Mouse (Mus musculus): Measurements from ENCODE around the gene Tcf7. TPM values are rescaled to one million over a fixed set of nuclear protein-coding genes. Genes with fewer than 3 reads are reported as not detected.

Tcf7 gene
- polyA plus RNA-seq, 1 experiment from 2014 or later: 27.7 TPM

DNA sequence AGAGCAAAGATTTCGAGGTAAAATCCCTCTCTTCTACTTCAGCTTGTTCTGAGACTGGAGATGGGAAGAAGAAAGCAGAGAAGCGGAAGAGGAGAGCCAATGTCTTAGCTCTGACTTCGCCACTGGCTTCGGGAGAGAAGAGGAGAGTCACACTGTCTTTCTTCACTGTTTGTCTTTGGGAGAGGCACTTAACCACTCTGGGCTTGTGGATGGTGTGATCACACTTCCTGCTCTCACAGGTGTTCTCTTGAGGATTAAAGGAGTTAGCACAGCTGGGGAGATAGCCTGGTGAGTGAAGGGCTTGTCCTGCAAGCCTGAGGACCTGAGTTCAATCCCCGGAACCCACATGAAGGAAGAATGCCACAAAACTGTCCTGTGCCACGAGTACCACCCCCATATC is 10.1 kb upstream of the Tcf7 start:
- Histone ChIP-seq H3K4me2 (ENCODE audit: low read depth, low read length) (no peak overlapping the region), H3K9me3 (ENCODE audit: control insufficient read depth, low read length) (no peaks in the 10 kb centered on the region), H3K27me3 (replicated peaks; ENCODE audit: control insufficient read depth, insufficient read depth, low read length) (no peaks in the 10 kb centered on the region), H3K27ac (replicated peaks; ENCODE audit: low read depth, low read length) (no peak overlapping the region), H3K4me3 (ENCODE audit: low read depth, low read length) (no peak overlapping the region), H3K36me3 (ENCODE audit: control insufficient read depth, insufficient read depth, low read length) (no peaks in the 10 kb centered on the region), H3K9ac (ENCODE audit: low read depth, low read length) (no peak overlapping the region), H3K4me1 (ENCODE audit: control insufficient read depth, insufficient read depth, low read length) (no peaks in the 10 kb centered on the region)
- 80% methylated on average over 6 of the region's 6 CpGs for WGBS
- DNase-seq (ENCODE audit: low spot score) (no peak), ATAC-seq (ENCODE audit: low read depth) (no peak)

- Histone ChIP-seq H3K9me3 (ENCODE audit: control insufficient read depth, low read length) (no peaks in the 10 kb centered on the region), H3K36me3 (ENCODE audit: control insufficient read depth, insufficient read depth, low read length) (no peaks in the 10 kb centered on the region), H3K4me3 (ENCODE audit: low read depth, low read length) (no peak overlapping the region), H3K27ac (replicated peaks; ENCODE audit: low read depth, low read length) (no peak overlapping the region), H3K4me1 (ENCODE audit: control insufficient read depth, insufficient read depth, low read length) (no peaks in the 10 kb centered on the region), H3K4me2 (ENCODE audit: low read depth, low read length) (no peak overlapping the region), H3K27me3 (replicated peaks; ENCODE audit: control insufficient read depth, insufficient read depth, low read length) (no peaks in the 10 kb centered on the region), H3K9ac (ENCODE audit: low read depth, low read length) (no peak overlapping the region)
- 69% methylated on average over 7 of the region's 7 CpGs for WGBS
- no peak for DNase-seq (ENCODE audit: low spot score)
- ATAC-seq (ENCODE audit: low read depth): no peak
Measured at GRCm38 (mm10) chr11:52292346-52292745, 9.5 kb upstream of the Tcf7 start.

- Histone ChIP-seq H3K4me1 (ENCODE audit: control insufficient read depth, insufficient read depth, low read length) (peaks cover 14% of the 10 kb centered on the region), H3K9me3 (ENCODE audit: control insufficient read depth, low read length) (no peaks in the 10 kb centered on the region), H3K36me3 (ENCODE audit: control insufficient read depth, insufficient read depth, low read length) (no peaks in the 10 kb centered on the region), H3K9ac (ENCODE audit: low read depth, low read length) (no peak overlapping the region), H3K27ac (replicated peaks; ENCODE audit: low read depth, low read length) (no peak overlapping the region), H3K4me3 (ENCODE audit: low read depth, low read length) (no peak overlapping the region), H3K27me3 (replicated peaks; ENCODE audit: control insufficient read depth, insufficient read depth, low read length) (peaks cover 35% of the 10 kb centered on the region), H3K4me2 (ENCODE audit: low read depth, low read length) (no peak overlapping the region)
- 3% methylated on average over 4 of the region's 4 CpGs for WGBS
- ATAC-seq (ENCODE audit: low read depth) (no peak), DNase-seq (ENCODE audit: low spot score) (no peak)
Measured at GRCm38 (mm10) chr11:52286958-52287305, 4.1 kb upstream of the Tcf7 start.

GRCm38 (mm10) chr11:52286301-52286957 is 3.6 kb upstream of the Tcf7 start:
- WGBS: 27% methylated on average over 16 of the region's 16 CpGs
- DNase-seq (ENCODE audit: low spot score) (no peak), ATAC-seq (ENCODE audit: low read depth) (no peak)
- Histone ChIP-seq H3K9me3 (ENCODE audit: control insufficient read depth, low read length) (no peaks in the 10 kb centered on the region), H3K4me3 (ENCODE audit: low read depth, low read length) (no peak overlapping the region), H3K9ac (ENCODE audit: low read depth, low read length) (no peak overlapping the region), H3K36me3 (ENCODE audit: control insufficient read depth, insufficient read depth, low read length) (no peaks in the 10 kb centered on the region), H3K4me1 (ENCODE audit: control insufficient read depth, insufficient read depth, low read length) (peaks cover 14% of the 10 kb centered on the region), H3K27me3 (replicated peaks; ENCODE audit: control insufficient read depth, insufficient read depth, low read length) (peaks cover 40% of the 10 kb centered on the region), H3K27ac (replicated peaks; ENCODE audit: low read depth, low read length) (no peak overlapping the region), H3K4me2 (ENCODE audit: low read depth, low read length) (no peak overlapping the region)

DNA sequence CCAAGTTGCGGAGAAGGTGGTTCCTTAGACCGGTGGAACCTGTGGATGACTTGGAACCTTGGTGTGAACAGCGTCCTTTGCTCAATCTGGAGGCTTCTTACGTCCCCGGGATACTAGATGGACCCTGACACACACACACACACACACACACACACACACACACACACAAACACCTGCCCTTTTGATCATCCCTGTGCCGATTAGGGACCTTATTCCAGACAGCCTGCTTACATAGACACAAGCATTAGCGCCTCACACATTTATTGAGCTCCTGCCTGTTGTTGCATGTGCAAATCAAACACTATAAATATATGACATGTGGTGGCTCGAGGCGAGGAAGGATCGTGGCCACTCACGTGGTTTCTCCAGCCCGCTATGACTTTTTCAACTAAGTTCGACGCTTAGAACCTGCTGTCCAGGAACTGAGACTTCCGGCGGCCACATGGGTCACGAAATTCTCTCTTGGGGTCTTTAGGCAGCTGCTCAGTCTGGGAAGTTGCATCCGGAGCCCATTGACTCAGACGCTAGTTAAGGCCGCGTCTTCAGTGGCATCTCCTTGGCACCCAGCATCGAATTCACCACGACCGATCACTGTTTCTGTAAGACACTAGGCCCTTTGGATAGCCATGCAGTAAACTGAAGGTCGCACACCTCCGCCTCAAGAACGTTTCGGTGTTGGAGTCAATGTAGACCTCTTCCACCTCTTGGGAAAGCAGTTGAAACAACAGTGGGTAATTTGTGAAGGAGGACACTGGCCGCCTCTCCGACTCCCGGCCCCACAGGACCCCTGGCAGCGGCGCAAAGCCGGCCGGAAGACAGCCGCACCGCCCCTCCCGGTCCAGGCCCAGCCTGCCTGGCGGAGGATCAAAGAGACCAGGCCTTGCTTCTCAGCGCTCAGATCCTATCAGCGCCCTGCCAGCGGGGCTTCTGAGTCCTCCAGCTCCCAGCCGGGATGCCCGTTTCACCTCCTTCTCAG is 1.1 kb upstream of the Tcf7 start:
- WGBS: 9% methylated on average over 44 of the region's 44 CpGs

DNA sequence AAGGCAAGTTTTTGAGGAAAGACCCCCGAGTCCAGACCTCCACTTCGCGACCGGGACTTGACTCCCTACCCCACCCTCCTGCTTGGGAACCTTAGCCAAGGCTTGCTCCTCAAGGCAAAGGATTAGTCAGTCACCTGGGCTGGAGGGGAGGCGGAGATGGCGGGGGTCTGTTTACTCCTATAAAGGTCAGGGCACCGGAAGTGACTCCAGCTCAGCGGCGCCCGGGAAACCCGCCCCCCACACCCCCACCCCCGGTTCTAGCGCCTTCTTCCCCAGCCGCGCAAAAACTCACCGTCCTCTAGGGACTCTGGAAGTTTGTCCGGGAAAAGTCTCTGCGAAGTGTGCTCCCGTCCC is 417 bp downstream of the Tcf7 start:
- DNase-seq (ENCODE audit: low spot score): no peak
- H3K9ac ChIP-seq (ENCODE audit: low read depth, low read length): peak overlapping the region; percentile 64
- WGBS: 3% methylated on average over 13 of the region's 19 CpGs
- H3K9me3 ChIP-seq (ENCODE audit: control insufficient read depth, low read length): no peaks in the 10 kb centered on the region
- H3K4me3 ChIP-seq (ENCODE audit: low read depth, low read length): peak overlapping the region; percentile 64
- ATAC-seq (ENCODE audit: low read depth): 0 out of 2 replicates have a peak, but pooled peaks have one; percentile 1
- peaks cover 14% of the 10 kb centered on the region for H3K4me1 ChIP-seq (ENCODE audit: control insufficient read depth, insufficient read depth, low read length)
- peaks cover 40% of the 10 kb centered on the region for H3K27me3 ChIP-seq (replicated peaks; ENCODE audit: control insufficient read depth, insufficient read depth, low read length)
- peak overlapping the region; percentile 93 for H3K4me2 ChIP-seq (ENCODE audit: low read depth, low read length)
- no peak overlapping the region for H3K27ac ChIP-seq (replicated peaks; ENCODE audit: low read depth, low read length)
- H3K36me3 ChIP-seq (ENCODE audit: control insufficient read depth, insufficient read depth, low read length): no peaks in the 10 kb centered on the region

More for the DNA sequence above, 1.1 kb upstream of the Tcf7 start:
- H3K27me3 ChIP-seq (replicated peaks; ENCODE audit: control insufficient read depth, insufficient read depth, low read length): peaks cover 40% of the 10 kb centered on the region
- peak overlapping the region; percentile 32; the same call in 1 of the 2 replicates for H3K9ac ChIP-seq (ENCODE audit: low read depth, low read length)
- no peak overlapping the region for H3K27ac ChIP-seq (replicated peaks; ENCODE audit: low read depth, low read length)
- DNase-seq (ENCODE audit: low spot score) (peak; percentile 76), ATAC-seq (ENCODE audit: low read depth) (peak; percentile 58; the same call in 1 of the 2 replicates)
- H3K4me2 ChIP-seq (ENCODE audit: low read depth, low read length): peak overlapping the region; percentile 93
- H3K4me1 ChIP-seq (ENCODE audit: control insufficient read depth, insufficient read depth, low read length): peaks cover 14% of the 10 kb centered on the region
- no peaks in the 10 kb centered on the region for H3K9me3 ChIP-seq (ENCODE audit: control insufficient read depth, low read length)
- no peaks in the 10 kb centered on the region for H3K36me3 ChIP-seq (ENCODE audit: control insufficient read depth, insufficient read depth, low read length)
- peak overlapping the region; percentile 64 for H3K4me3 ChIP-seq (ENCODE audit: low read depth, low read length)

DNA sequence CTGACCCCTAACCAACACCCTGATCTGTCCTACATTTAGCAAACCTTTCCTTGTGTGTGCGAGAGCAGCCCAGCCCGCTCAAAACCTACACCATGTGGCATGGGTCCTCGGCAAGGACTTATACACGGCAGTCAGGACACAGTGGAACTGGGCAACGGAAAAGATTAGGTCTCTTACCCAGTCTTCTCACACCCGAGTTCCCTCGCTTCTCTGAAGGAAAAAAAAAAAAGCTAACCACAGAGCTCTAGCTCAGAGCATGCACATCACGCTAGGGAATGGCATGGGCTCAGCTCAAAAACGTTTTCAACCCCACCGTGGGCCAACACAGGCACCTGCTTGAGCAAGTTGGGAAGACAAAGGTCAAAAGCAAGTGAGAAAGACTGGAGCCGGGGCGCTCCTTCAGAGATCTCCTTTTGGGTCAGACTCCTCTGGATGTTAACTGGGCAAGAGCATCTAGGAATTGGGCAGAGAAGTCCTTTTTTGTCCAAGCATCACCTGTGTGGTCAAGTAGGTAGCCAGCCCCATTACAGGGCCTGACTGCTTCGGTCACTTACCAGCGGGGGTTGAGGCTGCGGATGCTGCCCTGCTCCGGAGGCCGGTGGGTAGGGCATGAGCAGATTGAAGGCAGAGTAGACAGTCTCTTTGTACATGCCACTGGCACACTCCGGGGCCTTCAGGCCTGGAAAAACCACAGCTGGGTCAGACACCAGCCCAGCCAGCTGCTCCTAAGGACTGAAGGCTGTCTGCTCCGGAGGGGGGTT is 1.1 kb downstream of the Tcf7 start:
- WGBS: 72% methylated on average over 19 of the region's 19 CpGs
- no peak for ATAC-seq (ENCODE audit: low read depth)
- Histone ChIP-seq H3K9ac (ENCODE audit: low read depth, low read length) (0 out of 2 replicates have a peak overlapping the region, but pooled peaks have one; percentile 64), H3K36me3 (ENCODE audit: control insufficient read depth, insufficient read depth, low read length) (no peaks in the 10 kb centered on the region), H3K9me3 (ENCODE audit: control insufficient read depth, low read length) (no peaks in the 10 kb centered on the region), H3K27me3 (replicated peaks; ENCODE audit: control insufficient read depth, insufficient read depth, low read length) (peaks cover 40% of the 10 kb centered on the region), H3K4me2 (ENCODE audit: low read depth, low read length) (peak overlapping the region; percentile 93), H3K27ac (replicated peaks; ENCODE audit: low read depth, low read length) (no peak overlapping the region), H3K4me1 (ENCODE audit: control insufficient read depth, insufficient read depth, low read length) (peaks cover 14% of the 10 kb centered on the region), H3K4me3 (ENCODE audit: low read depth, low read length) (peak overlapping the region; percentile 64)
- DNase-seq (ENCODE audit: low spot score): no peak
